ENCODE assay signal across 18 mouse cellular contexts in the genomic region with DNA sequence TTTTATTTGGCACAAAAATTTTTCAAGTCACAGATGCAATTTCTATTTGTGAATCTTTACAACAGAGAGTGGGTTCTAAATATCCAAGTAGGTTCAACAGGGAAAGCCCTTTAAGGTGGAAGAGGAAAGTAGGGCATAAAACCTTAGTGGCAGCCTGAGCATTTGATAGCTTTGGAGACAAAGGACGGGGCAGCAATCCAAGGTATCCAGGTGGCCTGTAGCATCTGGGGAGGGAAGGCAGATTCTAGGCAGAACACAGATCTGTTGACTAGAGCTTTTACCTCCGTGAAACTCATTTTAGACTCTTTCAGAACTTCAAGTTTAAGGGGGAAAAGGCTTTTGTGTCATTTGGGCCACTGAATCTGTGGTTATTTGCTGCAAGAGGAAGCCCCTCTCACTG.
"Had no signal": no experiment of that assay in that cellular context is flagged by ENCODE, and none has a peak within 500 bp of the region (broad histone marks: within the 10 kb centered on the region; RNA-seq: fewer than 3 reads in every experiment).

No protein-coding gene starts in this region.

- H3K4me2 ChIP-seq: kidney, embryonic 15.5 days; limb, embryonic 12.5 days; liver, embryonic 13.5 days; lung, embryonic 15.5 days; midbrain, embryonic 12.5 days; neural tube, embryonic 12.5 days; stomach, embryonic 15.5 days had no signal

- H3K9me3 ChIP-seq: kidney, embryonic 15.5 days; limb, embryonic 12.5 days; liver, embryonic 13.5 days; lung, embryonic 15.5 days; megakaryocyte, embryonic 14.5 days; midbrain, embryonic 12.5 days; neural tube, embryonic 12.5 days; stomach, embryonic 15.5 days had no signal

- H3K36me3 ChIP-seq: kidney, embryonic 15.5 days; liver, embryonic 13.5 days; lung, embryonic 15.5 days; midbrain, embryonic 12.5 days; neural tube, embryonic 12.5 days; stomach, embryonic 15.5 days had no signal

- H3K4me1 ChIP-seq: kidney, embryonic 15.5 days; limb, embryonic 12.5 days; lung, embryonic 15.5 days; megakaryocyte, embryonic 14.5 days; midbrain, embryonic 12.5 days; neural tube, embryonic 12.5 days; stomach, embryonic 15.5 days had no signal

- H3K9ac ChIP-seq: kidney, embryonic 15.5 days; limb, embryonic 12.5 days; liver, embryonic 13.5 days; liver, postnatal 0 days; lung, embryonic 15.5 days; midbrain, embryonic 12.5 days; neural tube, embryonic 12.5 days; stomach, embryonic 15.5 days had no signal

- ATAC-seq: liver, postnatal 0 days had no signal

- H3K27me3 ChIP-seq: kidney, embryonic 15.5 days; limb, embryonic 12.5 days; liver, embryonic 13.5 days; lung, embryonic 15.5 days; midbrain, embryonic 12.5 days; neural tube, embryonic 12.5 days; stomach, embryonic 15.5 days had no signal

- DNase-seq: kidney, postnatal 14 days; liver; liver, embryonic 13.5 days; liver, postnatal 0 days; lung, postnatal 14 days; retina, postnatal 1 day; right cerebral cortex, postnatal 4 days; spleen, adult 18-20 months; thymus, postnatal 36 days had no signal

- H3K4me3 ChIP-seq: kidney, embryonic 15.5 days; left cerebral cortex, adult 2 months; limb, embryonic 12.5 days; liver, embryonic 13.5 days; lung, embryonic 15.5 days; megakaryocyte, embryonic 14.5 days; midbrain, embryonic 12.5 days; neural tube, embryonic 12.5 days; stomach, embryonic 15.5 days had no signal

- H3K27ac ChIP-seq: kidney, embryonic 15.5 days; left cerebral cortex, adult 2 months; limb, embryonic 12.5 days; liver, embryonic 13.5 days; lung, embryonic 15.5 days; macrophage; midbrain, embryonic 12.5 days; neural tube, embryonic 12.5 days; stomach, embryonic 15.5 days had no signal
